Mouse (Mus musculus): ENCODE measurements around the gene Gm39566. TPM values are rescaled to one million over a fixed set of nuclear protein-coding genes. Genes with fewer than 3 reads are reported as not detected.

Gene Gm39566
- polyA plus RNA-seq (2014; fragmentation: Illumina TruSeq; extraction: RNeasy Lipid Tissue Mini Kit (QIAGEN cat#74804); ENCODE audit: low replicate concordance) = not detected

DNA sequence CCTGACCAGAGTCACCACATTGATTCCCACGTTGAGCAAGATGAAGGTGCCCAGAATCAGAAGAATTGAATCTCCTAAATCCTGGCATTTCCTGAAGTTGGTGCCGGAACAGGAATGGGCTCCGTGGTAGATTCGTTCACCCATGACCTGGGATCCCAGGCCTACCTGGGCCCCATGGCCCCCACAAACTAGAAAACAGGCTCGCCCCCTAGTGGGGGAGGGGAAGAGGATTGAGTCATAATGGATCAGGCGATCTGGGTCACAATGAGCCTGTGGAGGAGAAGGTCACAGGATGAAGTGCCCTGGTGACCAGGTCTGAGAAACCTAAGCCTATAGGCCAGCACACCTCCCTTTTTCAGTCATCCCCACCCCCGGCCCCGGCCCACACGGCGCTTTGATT is at the start of gene Gm39566:
Gene Gm39566 (minus strand): TSS at position 144 of the 400 bp plus-strand sequence.

DNA sequence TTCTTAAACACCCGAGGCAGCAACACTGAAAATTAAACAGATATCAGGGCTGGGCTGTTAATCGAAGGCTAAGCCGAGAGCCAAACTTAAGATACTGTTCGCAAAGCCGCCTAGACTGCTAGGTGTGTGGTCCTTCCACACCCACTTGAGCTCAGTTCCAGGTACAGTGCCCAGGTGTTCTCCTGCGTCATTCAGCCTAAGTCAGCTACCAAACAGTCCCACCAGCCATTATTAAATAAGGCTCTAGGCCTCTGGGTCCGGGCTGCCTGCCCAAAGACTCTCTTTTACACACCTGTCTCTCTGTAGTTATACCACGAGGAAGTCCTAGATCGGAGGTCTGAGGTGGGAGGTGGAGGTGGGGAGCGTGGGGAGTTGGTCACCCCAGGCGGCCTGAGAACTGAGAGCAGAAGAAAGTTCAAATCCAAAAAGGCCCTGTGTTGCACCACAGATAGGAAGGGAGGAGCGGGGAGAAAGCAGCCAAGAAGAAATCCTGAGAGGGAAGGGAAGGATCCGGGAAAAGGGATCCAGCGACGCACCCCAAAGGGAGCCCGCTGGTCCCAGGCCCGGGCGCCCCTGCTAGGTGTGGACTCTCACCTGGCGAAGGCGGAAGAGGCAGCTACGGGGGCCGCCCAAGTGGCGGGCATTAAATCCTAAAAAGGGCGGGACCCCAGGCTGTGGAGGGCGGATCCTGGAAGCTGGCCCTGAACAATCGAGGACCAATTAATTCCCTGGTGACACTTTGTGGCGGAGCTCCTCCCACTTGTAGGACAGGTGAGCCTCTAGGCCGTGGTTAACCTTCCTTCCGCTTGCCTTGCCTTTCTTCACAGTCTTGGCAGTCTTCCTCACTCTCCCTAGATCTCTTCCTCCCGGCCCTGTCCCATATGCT is 43.3 kb upstream of the Gm39566 start, which contains the start of gene Tnk1:
Gene Tnk1 (minus strand): TSS at position 618 of the 886 bp plus-strand sequence.

DNA sequence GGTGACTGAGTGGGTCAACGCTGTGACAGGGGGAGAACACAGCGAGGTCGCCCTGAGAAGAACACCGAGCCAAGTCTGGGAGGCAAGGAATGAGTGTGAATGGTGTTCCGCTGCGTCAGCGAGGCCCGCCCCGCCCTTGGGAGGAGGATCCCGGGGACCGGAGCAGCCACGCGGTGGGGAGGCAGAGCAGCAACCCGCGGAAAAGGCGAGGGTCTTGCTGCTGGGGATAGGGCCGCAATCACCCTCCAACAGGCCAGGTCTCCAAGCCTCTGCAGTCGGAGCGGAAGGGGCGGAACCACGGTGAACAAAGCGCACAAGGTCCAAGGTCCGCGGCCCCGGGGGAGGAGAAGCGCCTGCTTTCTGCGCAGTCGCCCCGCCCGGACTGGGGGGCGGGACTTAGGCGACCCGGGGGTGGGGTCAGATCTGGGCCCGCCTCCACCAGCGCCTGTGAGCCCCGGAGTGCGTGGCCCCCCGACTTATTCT is 31.1 kb upstream of the Gm39566 start, which contains the start of gene Plscr3:
Gene Plscr3 (plus strand): TSS at position 179 of the 483 bp plus-strand sequence.

DNA sequence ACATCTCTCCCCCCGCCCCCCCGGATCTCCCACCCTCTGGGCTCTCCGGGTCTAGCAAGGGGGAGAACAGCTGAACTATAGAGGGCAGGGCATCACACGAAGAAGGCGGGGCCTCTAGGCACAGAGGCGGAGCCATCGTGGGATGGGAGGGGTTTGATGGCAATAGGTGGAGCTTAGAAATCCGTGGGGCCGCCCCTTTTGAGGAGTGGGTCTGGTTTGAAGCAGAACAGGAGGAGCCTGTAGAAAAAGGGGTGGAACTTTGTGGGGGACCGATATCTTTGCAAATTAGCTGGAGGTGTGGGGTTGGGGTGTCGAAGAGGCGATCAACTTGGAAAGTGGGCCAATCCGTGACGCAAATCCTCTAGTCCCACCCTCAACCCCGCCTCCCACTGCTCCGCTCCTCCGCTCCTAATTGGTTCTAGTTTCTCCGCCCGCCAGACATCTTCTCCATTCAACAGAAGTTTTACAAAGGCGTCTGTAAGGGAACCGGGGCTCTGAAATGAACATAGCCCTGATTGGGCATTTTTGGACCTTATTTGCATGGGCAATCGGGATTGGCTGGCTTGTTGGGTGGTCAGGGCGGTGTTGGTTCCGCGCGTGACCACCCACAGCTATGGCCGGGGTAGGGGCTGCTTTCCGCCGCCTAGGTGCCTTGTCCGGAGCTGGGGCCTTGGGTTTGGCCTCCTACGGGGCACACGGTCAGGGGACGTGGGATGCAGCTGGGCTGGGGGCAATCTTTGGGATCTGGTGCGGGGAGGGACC is 23.0 kb upstream of the Gm39566 start, which contains the start of gene Tmem256:
Gene Tmem256 (plus strand): TSS at position 563 of the 762 bp plus-strand sequence.

DNA sequence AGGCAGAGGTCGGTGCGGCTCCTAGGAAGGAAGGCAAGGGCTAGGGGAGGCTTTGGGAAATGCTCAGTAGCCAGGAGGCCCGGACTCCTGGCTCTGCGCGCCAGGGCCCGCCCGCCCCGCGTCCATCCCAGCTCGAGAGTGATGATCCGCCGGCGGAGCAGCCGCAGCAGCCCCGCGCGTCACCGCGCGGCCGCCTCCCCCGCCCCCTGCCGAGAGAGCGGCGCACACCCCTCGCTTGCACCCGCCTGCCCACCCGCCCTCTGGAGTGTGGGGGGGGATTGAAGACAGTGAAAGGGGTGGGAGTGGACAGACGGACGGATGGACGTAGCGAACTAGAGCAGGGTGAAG is 22.5 kb upstream of the Gm39566 start, which contains the start of gene Nlgn2:
Gene Nlgn2 (minus strand): TSS at position 181 of the 348 bp plus-strand sequence.

DNA sequence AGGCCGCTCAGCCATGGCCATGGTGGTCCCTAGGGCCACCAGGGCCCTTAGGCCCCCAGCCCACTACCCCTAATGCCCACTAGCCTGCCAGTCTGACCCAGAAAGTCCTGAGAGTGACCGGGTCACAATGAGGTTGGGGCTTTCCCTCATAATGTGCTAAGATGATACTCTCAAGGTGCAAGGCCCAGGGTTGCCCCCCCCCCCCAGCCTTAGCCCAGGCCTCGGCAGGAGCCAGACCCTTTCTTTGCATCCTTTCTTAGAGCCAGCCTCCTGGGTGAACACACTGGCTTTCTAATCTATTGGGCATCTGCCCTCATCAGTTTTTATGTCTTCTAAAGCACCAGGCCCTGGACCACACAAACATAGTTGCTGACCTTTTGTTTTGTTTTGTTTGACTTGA is 7.0 kb upstream of the Gm39566 start, which contains the start of gene Spem1:
Gene Spem1 (minus strand): TSS at position 101 of the 400 bp plus-strand sequence.

DNA sequence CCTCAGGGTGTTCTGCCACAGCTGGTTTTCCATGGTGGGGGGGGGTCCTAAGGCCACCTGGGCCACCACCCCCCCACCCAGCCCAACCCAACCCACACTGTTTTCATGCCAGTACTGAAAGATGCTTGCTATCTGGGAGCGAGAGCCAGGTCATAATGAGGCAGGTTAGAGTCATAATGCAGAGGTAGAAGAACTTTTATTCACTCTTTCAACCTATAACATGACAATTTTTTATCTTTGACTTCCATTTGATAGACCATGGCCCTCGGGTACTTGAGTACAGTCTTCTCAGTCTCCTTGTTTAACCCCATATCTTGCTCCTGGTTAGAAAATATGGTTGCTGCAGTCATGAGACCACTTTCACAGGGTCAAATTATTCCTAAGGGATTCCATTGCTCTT is 3.3 kb upstream of the Gm39566 start, which contains the start of gene Spem2:
Gene Spem2 (minus strand): TSS at position 101 of the 400 bp plus-strand sequence.

DNA sequence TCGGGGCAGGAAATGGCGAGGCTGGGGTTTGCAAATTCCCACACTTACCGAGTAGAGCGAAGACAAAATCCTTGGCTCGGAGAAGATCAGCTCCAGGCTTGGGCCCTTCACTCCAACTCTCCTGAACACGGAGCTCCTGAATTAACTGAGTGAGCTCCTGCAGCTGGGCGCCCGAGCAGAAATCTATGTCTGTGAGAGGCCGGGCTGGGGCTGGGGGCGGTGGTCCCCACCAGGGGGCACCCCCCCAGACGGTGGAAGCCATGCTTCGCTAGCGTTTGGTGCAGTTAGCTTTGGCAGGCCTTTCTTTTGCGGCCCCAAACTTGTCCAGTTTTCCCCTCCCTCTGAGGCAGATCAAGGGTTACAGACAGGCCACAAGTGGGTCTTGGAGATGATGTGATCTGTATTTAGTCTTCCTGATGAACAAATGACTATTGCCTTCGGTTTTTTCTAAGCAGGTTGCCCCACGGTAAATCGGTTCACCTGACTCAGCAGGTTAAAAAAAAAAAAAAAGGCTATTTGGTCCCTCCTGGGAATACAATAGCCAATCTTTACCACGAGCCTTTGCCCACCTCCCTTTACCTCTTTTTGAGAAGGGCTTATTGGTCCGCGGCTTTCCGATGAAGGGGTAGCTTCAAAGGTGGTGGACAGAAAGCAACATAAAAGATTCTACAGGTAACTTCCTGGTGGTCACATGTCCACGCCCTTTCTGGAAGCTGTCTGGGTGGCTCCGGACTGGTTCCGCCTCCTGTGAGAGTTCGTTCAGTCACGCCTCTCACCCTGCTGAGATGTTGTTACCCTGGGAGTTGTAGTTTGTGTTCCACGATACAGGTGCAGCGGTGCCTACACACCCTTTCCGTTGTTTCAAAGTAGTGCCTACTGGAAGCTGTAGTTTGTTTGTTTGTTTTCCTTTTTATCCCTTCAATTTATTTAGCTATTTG is 9.9 kb downstream of the Gm39566 start, which contains the start of gene Tmem102:
Gene Tmem102 (minus strand): TSS at position 653 of the 938 bp plus-strand sequence.

DNA sequence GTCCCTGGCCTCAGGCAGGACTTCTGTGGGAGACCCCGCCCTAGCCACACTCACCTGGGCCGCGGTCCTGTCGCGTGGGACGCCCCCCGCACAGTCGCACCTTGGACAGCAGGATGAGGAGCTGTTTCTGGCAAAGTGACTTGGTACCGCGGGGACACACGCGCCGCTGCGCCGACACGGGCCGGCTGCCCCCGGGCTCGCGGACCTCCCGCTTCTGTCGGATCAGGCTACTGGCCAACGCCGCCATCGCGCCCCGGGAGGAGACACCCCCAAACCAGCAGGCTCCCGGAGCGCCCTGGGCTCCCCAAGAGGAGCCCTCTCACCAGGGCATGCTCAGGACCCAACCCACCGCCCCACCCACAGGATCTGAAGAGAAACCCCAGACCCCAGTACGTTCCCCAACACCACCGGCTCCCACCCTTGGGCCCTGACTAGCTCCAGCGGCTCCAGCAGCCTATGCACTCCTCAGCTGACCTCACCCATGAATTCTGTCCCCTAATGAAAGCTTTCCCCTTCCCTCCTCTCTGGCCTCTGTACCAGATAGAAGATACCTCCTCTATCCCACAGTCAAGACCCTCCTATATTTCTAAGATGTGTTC is 13.6 kb downstream of the Gm39566 start, which contains the start of gene Fgf11:
Gene Fgf11 (minus strand): TSS at position 479 of the 599 bp plus-strand sequence.

DNA sequence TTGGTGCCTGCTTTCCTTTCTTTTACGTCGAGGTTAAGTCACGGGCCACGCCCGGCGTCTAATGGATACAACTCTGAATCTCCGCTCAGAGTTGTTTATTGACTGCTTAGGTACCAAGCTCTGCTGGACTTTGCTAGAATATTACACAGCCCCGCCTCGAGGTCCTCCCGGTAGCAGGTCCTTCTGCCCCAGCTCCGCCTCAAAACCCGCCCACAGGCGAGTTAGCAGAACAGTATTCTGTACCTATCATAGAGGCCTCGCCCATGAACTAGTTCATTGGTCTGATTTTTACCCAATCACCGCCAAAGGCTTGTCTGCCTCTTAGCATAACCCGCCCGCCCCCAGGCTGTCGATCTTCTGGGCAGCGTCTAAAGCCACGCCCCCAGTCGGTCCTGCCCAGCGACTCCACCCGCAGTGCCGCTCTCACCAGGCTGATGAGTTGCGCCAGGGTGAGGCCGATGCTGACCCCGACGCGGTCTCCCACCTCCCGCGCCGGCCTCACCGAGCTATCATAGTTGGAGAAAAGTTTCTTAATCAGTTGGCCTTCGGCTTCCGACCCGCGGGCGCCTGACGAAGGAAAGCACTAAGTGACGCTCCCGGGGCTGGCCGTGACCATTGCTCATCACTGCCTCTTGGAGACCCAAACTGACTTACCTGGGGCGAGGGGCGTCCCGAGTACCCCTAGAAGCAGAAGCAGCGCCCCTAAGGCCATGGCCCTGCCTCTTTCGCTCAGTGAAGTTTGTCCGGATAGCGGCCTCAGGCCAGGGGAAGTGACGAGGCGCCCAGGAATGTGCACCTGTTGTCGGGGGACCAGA is 19.7 kb downstream of the Gm39566 start, which contains the start of gene Chrnb1:
Gene Chrnb1 (minus strand): TSS at position 776 of the 815 bp plus-strand sequence.

DNA sequence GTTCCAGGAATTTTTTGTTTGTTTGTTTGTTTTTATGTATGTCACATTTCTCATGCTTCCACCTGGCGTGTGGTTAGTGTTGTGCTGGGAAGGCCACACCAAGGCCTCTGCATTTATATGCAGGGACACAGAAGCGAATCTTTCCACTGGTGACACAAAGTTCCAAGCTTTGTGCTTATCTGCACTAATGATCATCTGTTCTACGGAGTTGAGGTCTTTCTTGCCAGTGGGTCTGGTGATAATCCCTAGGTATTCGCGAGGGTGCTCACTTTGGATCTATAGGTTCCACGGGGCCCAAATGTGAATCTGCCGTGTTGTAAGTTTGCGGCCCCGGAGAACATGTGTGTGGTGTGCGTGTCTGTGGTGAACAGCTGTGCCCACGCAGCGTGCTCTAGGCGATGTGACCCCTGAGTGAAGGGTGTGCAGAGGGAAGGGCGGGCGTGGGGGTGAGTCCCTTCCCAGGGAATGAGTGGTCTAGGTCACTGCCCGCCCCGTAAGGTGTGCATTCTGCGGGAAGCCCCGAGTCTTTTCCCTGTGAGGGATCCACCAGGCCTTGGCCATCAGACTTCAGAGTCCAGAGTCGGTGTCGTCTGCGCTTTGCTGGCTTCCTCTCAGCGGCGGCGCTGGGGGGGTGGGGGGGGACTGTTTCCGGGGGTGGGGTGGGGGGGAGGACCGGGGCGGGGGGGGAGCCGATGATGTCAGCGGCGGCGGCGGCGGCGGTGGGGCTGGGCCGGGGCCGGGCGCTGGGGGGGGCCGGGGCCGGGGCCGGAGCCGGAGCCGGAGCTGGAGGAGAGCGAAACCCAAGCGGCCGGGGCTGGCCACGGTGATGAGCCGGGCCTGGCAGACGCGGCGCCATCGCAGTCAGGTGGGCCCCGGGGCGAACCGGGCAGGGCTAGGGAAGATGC is 49.6 kb downstream of the Gm39566 start, which contains the start of gene Zbtb4:
Gene Zbtb4 (plus strand): TSS at position 692 of the 905 bp plus-strand sequence.

DNA sequence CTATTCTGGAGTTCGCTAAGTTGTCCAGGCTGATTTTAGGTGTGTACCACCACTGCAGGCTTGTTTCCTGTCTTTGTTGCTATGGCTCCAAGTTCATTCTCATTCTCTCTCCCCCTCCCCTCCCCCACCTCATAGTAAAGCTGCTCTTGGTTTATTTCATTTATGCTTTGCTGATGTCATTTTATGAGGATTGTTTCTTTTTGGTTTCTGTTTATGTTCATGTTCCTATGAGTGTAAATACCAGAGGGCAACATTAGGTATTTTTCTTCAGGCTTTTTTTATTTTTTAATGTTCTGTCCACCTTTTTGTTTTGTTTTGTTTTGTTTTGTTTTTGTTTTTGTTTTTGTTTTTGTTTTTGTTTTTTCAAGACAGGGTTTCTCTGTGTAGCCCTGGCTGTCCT is 53.2 kb downstream of the Gm39566 start, which contains the start of gene Slc35g3:
Gene Slc35g3 (minus strand): TSS at position 101 of the 400 bp plus-strand sequence.

Other genes starting within 250 kb of the Gm39566 start
- gene Wrap53, start 235.0 kb downstream of the Gm39566 start, polyA plus RNA-seq (2014; fragmentation: Illumina TruSeq; extraction: RNeasy Lipid Tissue Mini Kit (QIAGEN cat#74804); ENCODE audit: low replicate concordance) = 0.59 TPM
- 2.7 TPM for gene Trp53, start 234.9 kb downstream of the Gm39566 start, polyA plus RNA-seq (2014; fragmentation: Illumina TruSeq; extraction: RNeasy Lipid Tissue Mini Kit (QIAGEN cat#74804); ENCODE audit: low replicate concordance)
- 2.6 TPM for gene Atp1b2, start 209.4 kb downstream of the Gm39566 start, polyA plus RNA-seq (2014; fragmentation: Illumina TruSeq; extraction: RNeasy Lipid Tissue Mini Kit (QIAGEN cat#74804); ENCODE audit: low replicate concordance)
- not detected for gene Shbg, start 197.4 kb downstream of the Gm39566 start, polyA plus RNA-seq (2014; fragmentation: Illumina TruSeq; extraction: RNeasy Lipid Tissue Mini Kit (QIAGEN cat#74804); ENCODE audit: low replicate concordance)
- 0.97 TPM for gene Sat2, start 193.3 kb downstream of the Gm39566 start, polyA plus RNA-seq (2014; fragmentation: Illumina TruSeq; extraction: RNeasy Lipid Tissue Mini Kit (QIAGEN cat#74804); ENCODE audit: low replicate concordance)
- 7.3 TPM for gene Fxr2, start 182.3 kb downstream of the Gm39566 start, polyA plus RNA-seq (2014; fragmentation: Illumina TruSeq; extraction: RNeasy Lipid Tissue Mini Kit (QIAGEN cat#74804); ENCODE audit: low replicate concordance)
- gene Sox15, start 160.0 kb downstream of the Gm39566 start, polyA plus RNA-seq (2014; fragmentation: Illumina TruSeq; extraction: RNeasy Lipid Tissue Mini Kit (QIAGEN cat#74804); ENCODE audit: low replicate concordance) = not detected
- gene Mpdu1, start 152.7 kb downstream of the Gm39566 start, polyA plus RNA-seq (2014; fragmentation: Illumina TruSeq; extraction: RNeasy Lipid Tissue Mini Kit (QIAGEN cat#74804); ENCODE audit: low replicate concordance) = 15.1 TPM
- 1.7 TPM for gene Cd68, start 149.1 kb downstream of the Gm39566 start, polyA plus RNA-seq (2014; fragmentation: Illumina TruSeq; extraction: RNeasy Lipid Tissue Mini Kit (QIAGEN cat#74804); ENCODE audit: low replicate concordance)
- 261 TPM for gene Eif4a1, start 142.9 kb downstream of the Gm39566 start, polyA plus RNA-seq (2014; fragmentation: Illumina TruSeq; extraction: RNeasy Lipid Tissue Mini Kit (QIAGEN cat#74804); ENCODE audit: low replicate concordance)
- gene Senp3, start 133.2 kb downstream of the Gm39566 start, polyA plus RNA-seq (2014; fragmentation: Illumina TruSeq; extraction: RNeasy Lipid Tissue Mini Kit (QIAGEN cat#74804); ENCODE audit: low replicate concordance) = 73.2 TPM
- gene Tnfsf13, start 129.5 kb downstream of the Gm39566 start, polyA plus RNA-seq (2014; fragmentation: Illumina TruSeq; extraction: RNeasy Lipid Tissue Mini Kit (QIAGEN cat#74804); ENCODE audit: low replicate concordance) = 26.8 TPM
- 0.41 TPM for gene Tnfsf12, start 119.4 kb downstream of the Gm39566 start, polyA plus RNA-seq (2014; fragmentation: Illumina TruSeq; extraction: RNeasy Lipid Tissue Mini Kit (QIAGEN cat#74804); ENCODE audit: low replicate concordance)
- gene Tnfsfm13, start 119.2 kb downstream of the Gm39566 start, polyA plus RNA-seq (2014; fragmentation: Illumina TruSeq; extraction: RNeasy Lipid Tissue Mini Kit (QIAGEN cat#74804); ENCODE audit: low replicate concordance) = 3.9 TPM
- gene Polr2a, start 56.7 kb downstream of the Gm39566 start, polyA plus RNA-seq (2014; fragmentation: Illumina TruSeq; extraction: RNeasy Lipid Tissue Mini Kit (QIAGEN cat#74804); ENCODE audit: low replicate concordance) = 15.6 TPM
- not detected for gene Slc35g3, start 53.3 kb downstream of the Gm39566 start, polyA plus RNA-seq (2014; fragmentation: Illumina TruSeq; extraction: RNeasy Lipid Tissue Mini Kit (QIAGEN cat#74804); ENCODE audit: low replicate concordance)
- 8.3 TPM for gene Zbtb4, start 49.4 kb downstream of the Gm39566 start, polyA plus RNA-seq (2014; fragmentation: Illumina TruSeq; extraction: RNeasy Lipid Tissue Mini Kit (QIAGEN cat#74804); ENCODE audit: low replicate concordance)
- 4.4 TPM for gene Chrnb1, start 19.4 kb downstream of the Gm39566 start, polyA plus RNA-seq (2014; fragmentation: Illumina TruSeq; extraction: RNeasy Lipid Tissue Mini Kit (QIAGEN cat#74804); ENCODE audit: low replicate concordance)
- gene Fgf11, start 13.4 kb downstream of the Gm39566 start, polyA plus RNA-seq (2014; fragmentation: Illumina TruSeq; extraction: RNeasy Lipid Tissue Mini Kit (QIAGEN cat#74804); ENCODE audit: low replicate concordance) = 4.6 TPM
- gene Tmem102, start 9.7 kb downstream of the Gm39566 start, polyA plus RNA-seq (2014; fragmentation: Illumina TruSeq; extraction: RNeasy Lipid Tissue Mini Kit (QIAGEN cat#74804); ENCODE audit: low replicate concordance) = 10.2 TPM
- not detected for gene Spem2, start 3.2 kb upstream of the Gm39566 start, polyA plus RNA-seq (2014; fragmentation: Illumina TruSeq; extraction: RNeasy Lipid Tissue Mini Kit (QIAGEN cat#74804); ENCODE audit: low replicate concordance)
- gene Spem1, start 6.9 kb upstream of the Gm39566 start, polyA plus RNA-seq (2014; fragmentation: Illumina TruSeq; extraction: RNeasy Lipid Tissue Mini Kit (QIAGEN cat#74804); ENCODE audit: low replicate concordance) = not detected
- gene Nlgn2, start 22.5 kb upstream of the Gm39566 start, polyA plus RNA-seq (2014; fragmentation: Illumina TruSeq; extraction: RNeasy Lipid Tissue Mini Kit (QIAGEN cat#74804); ENCODE audit: low replicate concordance) = 0.15 TPM
- 4.2 TPM for gene Tmem256, start 23.2 kb upstream of the Gm39566 start, polyA plus RNA-seq (2014; fragmentation: Illumina TruSeq; extraction: RNeasy Lipid Tissue Mini Kit (QIAGEN cat#74804); ENCODE audit: low replicate concordance)
- gene Plscr3, start 31.1 kb upstream of the Gm39566 start, polyA plus RNA-seq (2014; fragmentation: Illumina TruSeq; extraction: RNeasy Lipid Tissue Mini Kit (QIAGEN cat#74804); ENCODE audit: low replicate concordance) = 0.33 TPM
- 5.0 TPM for gene Tnk1, start 43.4 kb upstream of the Gm39566 start, polyA plus RNA-seq (2014; fragmentation: Illumina TruSeq; extraction: RNeasy Lipid Tissue Mini Kit (QIAGEN cat#74804); ENCODE audit: low replicate concordance)
- gene Tmem95, start 62.7 kb upstream of the Gm39566 start, polyA plus RNA-seq (2014; fragmentation: Illumina TruSeq; extraction: RNeasy Lipid Tissue Mini Kit (QIAGEN cat#74804); ENCODE audit: low replicate concordance) = not detected
- gene Kctd11, start 66.1 kb upstream of the Gm39566 start, polyA plus RNA-seq (2014; fragmentation: Illumina TruSeq; extraction: RNeasy Lipid Tissue Mini Kit (QIAGEN cat#74804); ENCODE audit: low replicate concordance) = 1.4 TPM
- 0.67 TPM for gene Acap1, start 80.2 kb upstream of the Gm39566 start, polyA plus RNA-seq (2014; fragmentation: Illumina TruSeq; extraction: RNeasy Lipid Tissue Mini Kit (QIAGEN cat#74804); ENCODE audit: low replicate concordance)
- 7.0 TPM for gene 2810408A11Rik, start 85.7 kb upstream of the Gm39566 start, polyA plus RNA-seq (2014; fragmentation: Illumina TruSeq; extraction: RNeasy Lipid Tissue Mini Kit (QIAGEN cat#74804); ENCODE audit: low replicate concordance)
- gene Neurl4, start 85.8 kb upstream of the Gm39566 start, polyA plus RNA-seq (2014; fragmentation: Illumina TruSeq; extraction: RNeasy Lipid Tissue Mini Kit (QIAGEN cat#74804); ENCODE audit: low replicate concordance) = 1.6 TPM
- 10.7 TPM for gene Gps2, start 98.6 kb upstream of the Gm39566 start, polyA plus RNA-seq (2014; fragmentation: Illumina TruSeq; extraction: RNeasy Lipid Tissue Mini Kit (QIAGEN cat#74804); ENCODE audit: low replicate concordance)
- gene Eif5a, start 106.7 kb upstream of the Gm39566 start, polyA plus RNA-seq (2014; fragmentation: Illumina TruSeq; extraction: RNeasy Lipid Tissue Mini Kit (QIAGEN cat#74804); ENCODE audit: low replicate concordance) = 136 TPM
- 2.3 TPM for gene Ybx2, start 120.5 kb upstream of the Gm39566 start, polyA plus RNA-seq (2014; fragmentation: Illumina TruSeq; extraction: RNeasy Lipid Tissue Mini Kit (QIAGEN cat#74804); ENCODE audit: low replicate concordance)
- gene Slc2a4, start 132.9 kb upstream of the Gm39566 start, polyA plus RNA-seq (2014; fragmentation: Illumina TruSeq; extraction: RNeasy Lipid Tissue Mini Kit (QIAGEN cat#74804); ENCODE audit: low replicate concordance) = 0.33 TPM
- 140 TPM for gene Cldn7, start 149.5 kb upstream of the Gm39566 start, polyA plus RNA-seq (2014; fragmentation: Illumina TruSeq; extraction: RNeasy Lipid Tissue Mini Kit (QIAGEN cat#74804); ENCODE audit: low replicate concordance)
- 41.0 TPM for gene Ctdnep1, start 165.9 kb upstream of the Gm39566 start, polyA plus RNA-seq (2014; fragmentation: Illumina TruSeq; extraction: RNeasy Lipid Tissue Mini Kit (QIAGEN cat#74804); ENCODE audit: low replicate concordance)
- gene Elp5, start 167.2 kb upstream of the Gm39566 start, polyA plus RNA-seq (2014; fragmentation: Illumina TruSeq; extraction: RNeasy Lipid Tissue Mini Kit (QIAGEN cat#74804); ENCODE audit: low replicate concordance) = 3.9 TPM
- gene Gabarap, start 175.8 kb upstream of the Gm39566 start, polyA plus RNA-seq (2014; fragmentation: Illumina TruSeq; extraction: RNeasy Lipid Tissue Mini Kit (QIAGEN cat#74804); ENCODE audit: low replicate concordance) = 558 TPM
- gene Phf23, start 180.5 kb upstream of the Gm39566 start, polyA plus RNA-seq (2014; fragmentation: Illumina TruSeq; extraction: RNeasy Lipid Tissue Mini Kit (QIAGEN cat#74804); ENCODE audit: low replicate concordance) = 14.8 TPM
- not detected for gene Dvl2, start 185.3 kb upstream of the Gm39566 start, polyA plus RNA-seq (2014; fragmentation: Illumina TruSeq; extraction: RNeasy Lipid Tissue Mini Kit (QIAGEN cat#74804); ENCODE audit: low replicate concordance)
- gene Acadvl, start 200.1 kb upstream of the Gm39566 start, polyA plus RNA-seq (2014; fragmentation: Illumina TruSeq; extraction: RNeasy Lipid Tissue Mini Kit (QIAGEN cat#74804); ENCODE audit: low replicate concordance) = 4.8 TPM
- 0.30 TPM for gene Dlg4, start 201.6 kb upstream of the Gm39566 start, polyA plus RNA-seq (2014; fragmentation: Illumina TruSeq; extraction: RNeasy Lipid Tissue Mini Kit (QIAGEN cat#74804); ENCODE audit: low replicate concordance)
- not detected for gene Asgr1, start 238.8 kb upstream of the Gm39566 start, polyA plus RNA-seq (2014; fragmentation: Illumina TruSeq; extraction: RNeasy Lipid Tissue Mini Kit (QIAGEN cat#74804); ENCODE audit: low replicate concordance)